Comparison of ENCODE assay signal across 8 mouse cellular contexts in the genomic region with DNA sequence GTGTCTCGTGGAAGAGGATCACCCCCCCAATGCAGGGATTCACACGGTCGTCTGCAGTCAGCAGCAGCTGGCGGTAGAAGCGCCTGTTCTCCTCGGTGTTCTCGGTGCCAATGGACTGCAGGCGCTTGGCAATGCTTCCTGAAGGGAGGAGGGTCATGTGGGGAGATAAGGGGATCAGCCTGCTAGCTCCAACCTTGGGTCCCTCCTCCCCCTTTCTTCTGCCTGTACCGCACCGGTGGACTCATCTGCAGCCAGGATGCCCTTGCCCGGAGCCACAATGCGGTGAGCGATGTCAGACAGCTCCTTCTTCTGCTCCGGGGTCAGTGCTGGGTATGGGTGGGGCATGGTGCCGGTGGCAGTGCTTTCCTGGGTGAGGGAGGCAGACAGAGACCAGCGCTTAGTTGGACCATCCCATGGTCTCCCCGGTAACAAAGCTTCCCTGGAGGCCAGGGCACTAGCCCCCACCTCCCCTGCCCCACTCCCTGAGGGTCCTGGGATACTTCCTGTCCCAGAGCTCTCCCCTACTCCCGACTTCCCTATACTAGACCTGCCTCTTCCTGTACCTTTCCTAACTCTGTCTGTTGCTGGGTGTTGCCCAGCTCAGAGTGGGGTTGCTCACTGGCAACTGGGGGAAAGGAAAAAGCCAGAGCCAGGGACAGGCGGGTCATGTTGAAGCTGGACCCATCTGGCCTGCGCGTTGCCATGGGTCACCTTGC. TPM values are rescaled to one million over a fixed set of nuclear protein-coding genes. Genes with fewer than 3 reads are reported as not detected.
DNase-seq lines count a peak whose midpoint lies in the region; ATAC-seq and TF ChIP-seq lines count a peak whose summit lies in the region.

A gene (plus strand): TSS at position 258 of the 716 bp plus-strand sequence.

- peak within 1 kb of the TSS; percentile 71 for H3K4me3 ChIP-seq in embryonic fibroblast, embryonic 13.5 days (ENCODE audit: insufficient read depth, low read length)
- H3K4me3 ChIP-seq in midbrain, embryonic 12.5 days: peak within 1 kb of the TSS; percentile 67

- no peak for ATAC-seq in cerebellum, adult (ENCODE audit: insufficient number of reproducible peaks, low FRiP score, low TSS enrichment)
- no peak for ATAC-seq in midbrain, embryonic 12.5 days (ENCODE audit: low FRiP score, low read depth)
- no peak for ATAC-seq in monocyte, adult 5-6 weeks (replicated peaks; ENCODE audit: insufficient number of reproducible peaks, low FRiP score, low TSS enrichment, poor library complexity, severe bottlenecking)

- intact Hi-C loops in heart, postnatal 14 days (cut with DNase I): loop anchor here (10.0 kb wide), 2 partner anchors 547 to 677 kb away; a partner anchor contains a TSS
- intact Hi-C loops in left cerebral cortex, postnatal 14 days (cut with DNase I): loop anchor here (1.0 kb wide), 1 partner anchor 93 kb away; no protein-coding TSS in a partner anchor

- peak within 1 kb of the TSS; percentile 88 for H3K27ac ChIP-seq in embryonic fibroblast, embryonic 13.5 days (ENCODE audit: insufficient read depth, low read length)
- peak within 1 kb of the TSS; percentile 94 for H3K27ac ChIP-seq in midbrain, embryonic 12.5 days (replicated peaks)

- peak; percentile 52 for DNase-seq in cerebellum, adult 11 months
- no peak for DNase-seq in adrenal gland, adult 18-20 months (ENCODE audit: low spot score in 2 of 2)
- DNase-seq in heart, postnatal 14 days: peak; percentile 55 to 62
- DNase-seq in left cerebral cortex, postnatal 14 days (ENCODE audit: low spot score in 2 of 2): peak in 1 of 2 experiments; percentile 61

- WGBS in midbrain, embryonic 12.5 days: 33% methylated on average over 21 of the region's 21 CpGs

- H3K9ac ChIP-seq in midbrain, embryonic 12.5 days (replicated peaks): peak within 1 kb of the TSS; percentile 79

- peak within 1 kb of the TSS; percentile 81 for H3K4me2 ChIP-seq in midbrain, embryonic 12.5 days (replicated peaks)

- peaks cover 35% of the 10 kb centered on the region for H3K36me3 ChIP-seq in midbrain, embryonic 12.5 days

- TF ChIP-seq POLR2A in embryonic fibroblast, embryonic 13.5 days (IDR thresholded peaks at IDR 0.05; ENCODE audit: low read depth, low read length): peak; percentile 53

- TF ChIP-seq CTCF in embryonic fibroblast, embryonic 13.5 days (IDR thresholded peaks at IDR 0.05; ENCODE audit: borderline replicate concordance, insufficient read depth, low read length): no peak

- H3K4me1 ChIP-seq in embryonic fibroblast, embryonic 13.5 days (ENCODE audit: control insufficient read depth, insufficient read depth, low read length): peaks cover 2% of the 10 kb centered on the region
- H3K4me1 ChIP-seq in midbrain, embryonic 12.5 days: peaks cover 43% of the 10 kb centered on the region

- no peaks in the 10 kb centered on the region for H3K9me3 ChIP-seq in midbrain, embryonic 12.5 days

- H3K27me3 ChIP-seq in midbrain, embryonic 12.5 days: no peaks in the 10 kb centered on the region

RNA-seq across cellular contexts. Expression of the gene that starts here (rescaled TPM):
- total RNA-seq in adrenal gland, adult 18-20 months (2021): 10 to 100 TPM; 17.1 to 63.4 TPM
- polyA plus RNA-seq in embryonic fibroblast, embryonic 13.5 days (2011; ENCODE audit: insufficient read length, low read depth, missing spikeins): 0.37 and 1.2 TPM in 2 replicates
- 10 to 100 TPM; 12.9 to 13.7 TPM for total RNA-seq in heart, postnatal 14 days (2021)
- 100 to 1,000 TPM; 117 to 118 TPM for total RNA-seq in left cerebral cortex, postnatal 14 days (2021)
- polyA plus RNA-seq in midbrain, embryonic 12.5 days (2016; fragmentation: Nextera tagmentation; extraction: Ambion mirVana): 19.3 and 20.0 TPM in 2 replicates
- total RNA-seq in monocyte, adult 5-6 weeks (2017): 12.6 TPM in 1 of 3 replicates, not detected in the others

Comparison
In these comparisons a context has a peak if more than half of its experiments do, and no peak if none do; other contexts are left out.
1. DNase-seq: peak in cerebellum, adult 11 months (single experiment) and heart, postnatal 14 days (2 of 2); none in adrenal gland, adult 18-20 months (0 of 2).